Mouse (Mus musculus): ENCODE results near the gene Gm17268. TPM values are rescaled to one million over a fixed set of nuclear protein-coding genes. Genes with fewer than 3 reads are reported as not detected.

Gm17268 gene
- polyA plus RNA-seq, 1 experiment from 2014 or later: not detected

GRCm38 (mm10) chr11:82057646-82058045 is 19.3 kb upstream of the Gm17268 start, which contains the start of gene Ccl11:
Ccl11 (plus strand) TSS chr11:82057823.
- H3K9me3 ChIP-seq (replicated peaks): no peaks in the 10 kb centered on the region
- no peaks in the 10 kb centered on the region for H3K36me3 ChIP-seq (replicated peaks)
- no peaks in the 10 kb centered on the region for H3K27me3 ChIP-seq
- no peak for ATAC-seq (ENCODE audit: insufficient read depth)
- H3K9ac ChIP-seq: no peak within 1 kb of the TSS
- no peak within 1 kb of the TSS for H3K4me3 ChIP-seq (replicated peaks)
- 59% methylated on average over 6 of the region's 6 CpGs for WGBS (ENCODE audit: insufficient replicate concordance)
- H3K4me2 ChIP-seq: no peak within 1 kb of the TSS
- no peaks in the 10 kb centered on the region for H3K4me1 ChIP-seq (replicated peaks)
- H3K27ac ChIP-seq (replicated peaks): no peak within 1 kb of the TSS

GRCm38 (mm10) chr11:82053849-82054248 is 15.5 kb upstream of the Gm17268 start:
- Histone ChIP-seq H3K4me2 (no peak overlapping the region), H3K27ac (replicated peaks) (no peak overlapping the region), H3K4me1 (replicated peaks) (no peaks in the 10 kb centered on the region), H3K36me3 (replicated peaks) (no peaks in the 10 kb centered on the region), H3K27me3 (no peaks in the 10 kb centered on the region), H3K9me3 (replicated peaks) (no peaks in the 10 kb centered on the region), H3K9ac (no peak overlapping the region), H3K4me3 (replicated peaks) (no peak overlapping the region)
- whole genome bisulfite sequencing (ENCODE audit: insufficient replicate concordance): 72% methylated on average over 7 of the region's 7 CpGs
- no peak for ATAC-seq (ENCODE audit: insufficient read depth)

GRCm38 (mm10) chr11:82047746-82048415 is 9.5 kb upstream of the Gm17268 start:
- H3K4me1 ChIP-seq (replicated peaks): no peaks in the 10 kb centered on the region
- 26% methylated on average over 6 of the region's 6 CpGs for WGBS (ENCODE audit: insufficient replicate concordance)
- H3K4me3 ChIP-seq (replicated peaks): no peak overlapping the region
- H3K27ac ChIP-seq (replicated peaks): no peak overlapping the region
- H3K9ac ChIP-seq: no peak overlapping the region
- no peaks in the 10 kb centered on the region for H3K36me3 ChIP-seq (replicated peaks)
- ATAC-seq (ENCODE audit: insufficient read depth): no peak
- no peaks in the 10 kb centered on the region for H3K27me3 ChIP-seq
- H3K4me2 ChIP-seq: no peak overlapping the region
- H3K9me3 ChIP-seq (replicated peaks): no peaks in the 10 kb centered on the region

- no peak for ATAC-seq (ENCODE audit: insufficient read depth)
- Histone ChIP-seq H3K4me2 (no peak within 1 kb of the TSS), H3K4me1 (replicated peaks) (no peaks in the 10 kb centered on the region), H3K9ac (no peak within 1 kb of the TSS), H3K9me3 (replicated peaks) (no peaks in the 10 kb centered on the region), H3K36me3 (replicated peaks) (no peaks in the 10 kb centered on the region), H3K4me3 (replicated peaks) (no peak within 1 kb of the TSS), H3K27ac (replicated peaks) (no peak within 1 kb of the TSS), H3K27me3 (no peaks in the 10 kb centered on the region)
- 60% methylated on average over 3 of the region's 3 CpGs for WGBS (ENCODE audit: insufficient replicate concordance)
These were observed 7.1 kb upstream of the Gm17268 start, which contains the start of gene Ccl7 for GRCm38 (mm10) chr11:82045471-82045870. Ccl7 (plus strand) TSS chr11:82045712.

GRCm38 (mm10) chr11:82041671-82042080 is 3.3 kb upstream of the Gm17268 start:
- no peak overlapping the region for H3K27ac ChIP-seq (replicated peaks)
- ATAC-seq (ENCODE audit: insufficient read depth): no peak
- no peaks in the 10 kb centered on the region for H3K4me1 ChIP-seq (replicated peaks)
- H3K36me3 ChIP-seq (replicated peaks): no peaks in the 10 kb centered on the region
- no peak overlapping the region for H3K4me3 ChIP-seq (replicated peaks)
- no peaks in the 10 kb centered on the region for H3K27me3 ChIP-seq
- 57% methylated on average over 4 of the region's 4 CpGs for WGBS (ENCODE audit: insufficient replicate concordance)
- no peak overlapping the region for H3K4me2 ChIP-seq
- H3K9me3 ChIP-seq (replicated peaks): no peaks in the 10 kb centered on the region
- H3K9ac ChIP-seq: no peak overlapping the region

- Histone ChIP-seq H3K4me1 (replicated peaks) (no peaks in the 10 kb centered on the region), H3K27me3 (no peaks in the 10 kb centered on the region), H3K36me3 (replicated peaks) (no peaks in the 10 kb centered on the region), H3K9ac (no peak overlapping the region), H3K4me2 (no peak overlapping the region), H3K27ac (replicated peaks) (no peak overlapping the region), H3K9me3 (replicated peaks) (no peaks in the 10 kb centered on the region), H3K4me3 (replicated peaks) (no peak overlapping the region)
- 26% methylated on average over 3 of the region's 3 CpGs for WGBS (ENCODE audit: insufficient replicate concordance)
- no peak for ATAC-seq (ENCODE audit: insufficient read depth)
These were observed 834 bp upstream of the Gm17268 start for GRCm38 (mm10) chr11:82039132-82039660.

GRCm38 (mm10) chr11:82035857-82036256 is 2.5 kb downstream of the Gm17268 start:
- no peak for ATAC-seq (ENCODE audit: insufficient read depth)
- WGBS (ENCODE audit: insufficient replicate concordance): 56% methylated on average over 2 of the region's 2 CpGs
- H3K4me2 ChIP-seq: no peak overlapping the region

GRCm38 (mm10) chr11:82035356-82035755 is 3.0 kb downstream of the Gm17268 start, which contains the start of gene Ccl2:
Ccl2 (plus strand) TSS chr11:82035571.
- Histone ChIP-seq H3K36me3 (replicated peaks) (no peaks in the 10 kb centered on the region), H3K9ac (no peak within 1 kb of the TSS), H3K9me3 (replicated peaks) (no peaks in the 10 kb centered on the region), H3K27me3 (no peaks in the 10 kb centered on the region), H3K4me3 (replicated peaks) (no peak within 1 kb of the TSS), H3K4me1 (replicated peaks) (no peaks in the 10 kb centered on the region), H3K4me2 (no peak within 1 kb of the TSS), H3K27ac (replicated peaks) (no peak within 1 kb of the TSS)
- WGBS (ENCODE audit: insufficient replicate concordance): 19% methylated on average over 5 of the region's 5 CpGs
- no peak for ATAC-seq (ENCODE audit: insufficient read depth)

More at GRCm38 (mm10) chr11:82035857-82036256, 2.5 kb downstream of the Gm17268 start:
- H3K4me3 ChIP-seq (replicated peaks): no peak overlapping the region
- H3K4me1 ChIP-seq (replicated peaks): no peaks in the 10 kb centered on the region
- no peaks in the 10 kb centered on the region for H3K9me3 ChIP-seq (replicated peaks)
- no peak overlapping the region for H3K27ac ChIP-seq (replicated peaks)
- H3K9ac ChIP-seq: no peak overlapping the region
- no peaks in the 10 kb centered on the region for H3K36me3 ChIP-seq (replicated peaks)
- H3K27me3 ChIP-seq: no peaks in the 10 kb centered on the region

- no peaks in the 10 kb centered on the region for H3K36me3 ChIP-seq (replicated peaks)
- H3K4me2 ChIP-seq: no peak overlapping the region
- H3K9me3 ChIP-seq (replicated peaks): no peaks in the 10 kb centered on the region
- no peak overlapping the region for H3K4me3 ChIP-seq (replicated peaks)
- ATAC-seq (ENCODE audit: insufficient read depth): no peak
- H3K27ac ChIP-seq (replicated peaks): no peak overlapping the region
- H3K4me1 ChIP-seq (replicated peaks): no peaks in the 10 kb centered on the region
- no peaks in the 10 kb centered on the region for H3K27me3 ChIP-seq
- no peak overlapping the region for H3K9ac ChIP-seq
- WGBS (ENCODE audit: insufficient replicate concordance): 62% methylated on average over 7 of the region's 7 CpGs
These were observed 3.9 kb downstream of the Gm17268 start for GRCm38 (mm10) chr11:82034446-82034845.

GRCm38 (mm10) chr11:82032678-82033344 is 5.6 kb downstream of the Gm17268 start:
- Histone ChIP-seq H3K36me3 (replicated peaks) (no peaks in the 10 kb centered on the region), H3K9ac (no peak overlapping the region), H3K4me3 (replicated peaks) (no peak overlapping the region), H3K9me3 (replicated peaks) (no peaks in the 10 kb centered on the region), H3K27ac (replicated peaks) (no peak overlapping the region; the same call in 1 of the 2 replicates), H3K4me2 (no peak overlapping the region), H3K27me3 (no peaks in the 10 kb centered on the region), H3K4me1 (replicated peaks) (no peaks in the 10 kb centered on the region)
- 45% methylated on average over 8 of the region's 8 CpGs for WGBS (ENCODE audit: insufficient replicate concordance)
- ATAC-seq (ENCODE audit: insufficient read depth): no peak

- H3K4me2 ChIP-seq: no peak overlapping the region
- no peak overlapping the region for H3K4me3 ChIP-seq (replicated peaks)
- no peaks in the 10 kb centered on the region for H3K36me3 ChIP-seq (replicated peaks)
- no peak for ATAC-seq (ENCODE audit: insufficient read depth)
- no peaks in the 10 kb centered on the region for H3K27me3 ChIP-seq
- H3K27ac ChIP-seq (replicated peaks): no peak overlapping the region; the same call in 1 of the 2 replicates
- no peak overlapping the region for H3K9ac ChIP-seq
- no peaks in the 10 kb centered on the region for H3K9me3 ChIP-seq (replicated peaks)
- H3K4me1 ChIP-seq (replicated peaks): no peaks in the 10 kb centered on the region
These were observed 6.2 kb downstream of the Gm17268 start for GRCm38 (mm10) chr11:82032136-82032535.
